11 mouse cellular contexts compared by ENCODE assay signal in the genomic region with DNA sequence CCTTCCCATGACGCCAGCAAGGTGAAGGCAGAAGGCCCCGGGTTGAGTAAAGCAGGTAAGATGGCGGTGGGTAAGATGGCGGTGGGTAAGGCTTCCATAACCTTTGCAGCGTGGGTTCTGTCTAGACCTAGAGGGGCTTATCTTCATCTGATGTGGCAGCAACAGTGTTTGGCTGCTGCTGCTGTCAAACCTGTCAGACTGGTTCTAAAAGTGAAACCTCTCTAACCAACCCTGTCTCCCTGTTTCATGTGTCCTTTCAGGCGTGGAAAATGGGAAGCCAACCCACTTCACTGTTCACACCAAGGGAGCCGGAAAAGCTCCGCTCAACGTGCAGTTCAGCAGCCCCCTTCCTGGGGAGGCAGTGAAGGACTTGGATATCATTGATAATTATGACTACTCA.
DNase-seq lines count a peak whose midpoint lies in the region; ATAC-seq and TF ChIP-seq lines count a peak whose summit lies in the region.
"Had no signal": no experiment of that assay in that cellular context is flagged by ENCODE, and none has a peak within 500 bp of the region (broad histone marks: within the 10 kb centered on the region; RNA-seq: fewer than 3 reads in every experiment).

No protein-coding gene starts in this region.

- no peak for TF ChIP-seq CTCF in midbrain, postnatal 0 days (IDR thresholded peaks at IDR 0.05)

- H3K4me2 ChIP-seq in embryonic facial prominence, embryonic 11.5 days (ENCODE audit: low read depth, low read length), result no peak overlapping the region
- H3K4me2 ChIP-seq in limb, embryonic 13.5 days (replicated peaks), result peak overlapping the region; percentile 23; the same call in 1 of the 2 replicates
- no peak overlapping the region for H3K4me2 ChIP-seq in neural tube, embryonic 15.5 days
- no peak overlapping the region for H3K4me2 ChIP-seq in midbrain, postnatal 0 days (ENCODE audit: low read depth, low read length, poor library complexity, severe bottlenecking)

- no peak overlapping the region for H3K4me3 ChIP-seq in embryonic facial prominence, embryonic 11.5 days (ENCODE audit: low read depth, low read length)
- no peak overlapping the region for H3K4me3 ChIP-seq in embryonic facial prominence, embryonic 10.5 days
- no peak overlapping the region for H3K4me3 ChIP-seq in limb, embryonic 13.5 days
- no peak overlapping the region for H3K4me3 ChIP-seq in neural tube, embryonic 15.5 days (replicated peaks)
- no peak overlapping the region for H3K4me3 ChIP-seq in midbrain, postnatal 0 days (ENCODE audit: low read depth, low read length)

- DNase-seq in embryonic facial prominence, embryonic 11.5 days (ENCODE audit: low spot score), result peak; percentile 50
- no peak for DNase-seq in embryonic facial prominence, embryonic 10.5 days (ENCODE audit: low spot score)
- peak; percentile 47 to 69 for DNase-seq in kidney, adult 8-10 months
- DNase-seq in T-cell, adult 2 months (ENCODE audit: low spot score), result no peak
- no peak for DNase-seq in c-Kit-positive CD71-positive TER-119-positive erythroid progenitor cells, embryonic 14.5 days (ENCODE audit: low spot score)
- DNase-seq in midbrain, postnatal 0 days (ENCODE audit: low spot score), result no peak
- DNase-seq: adrenal gland, adult 2 months; forebrain, postnatal 0 days had no signal

- no peak for ATAC-seq in embryonic facial prominence, embryonic 11.5 days (replicated peaks; ENCODE audit: insufficient number of reproducible peaks, low FRiP score, low TSS enrichment, low read depth)
- no peak for ATAC-seq in limb, embryonic 13.5 days (ENCODE audit: low FRiP score, low read depth)
- no peak for ATAC-seq in neural tube, embryonic 15.5 days (ENCODE audit: low FRiP score)
- no peak for ATAC-seq in midbrain, postnatal 0 days (ENCODE audit: low FRiP score)
- ATAC-seq: forebrain, postnatal 0 days had no signal

- no peaks in the 10 kb centered on the region for H3K27me3 ChIP-seq in embryonic facial prominence, embryonic 11.5 days (ENCODE audit: control insufficient read depth, insufficient read depth, low read length)
- H3K27me3 ChIP-seq in embryonic facial prominence, embryonic 10.5 days (replicated peaks; ENCODE audit: low read depth, poor library complexity, severe bottlenecking), result no peaks in the 10 kb centered on the region
- H3K27me3 ChIP-seq in limb, embryonic 13.5 days, result no peaks in the 10 kb centered on the region
- H3K27me3 ChIP-seq in neural tube, embryonic 15.5 days (replicated peaks), result no peaks in the 10 kb centered on the region
- no peaks in the 10 kb centered on the region for H3K27me3 ChIP-seq in midbrain, postnatal 0 days (ENCODE audit: insufficient read depth, low read length)

- no peak overlapping the region for H3K27ac ChIP-seq in embryonic facial prominence, embryonic 11.5 days (replicated peaks; ENCODE audit: low read depth, low read length)
- no peak overlapping the region for H3K27ac ChIP-seq in embryonic facial prominence, embryonic 10.5 days (replicated peaks)
- H3K27ac ChIP-seq in limb, embryonic 13.5 days, result peak overlapping the region; percentile 92
- peak overlapping the region; percentile 23; the same call in 1 of the 2 replicates for H3K27ac ChIP-seq in neural tube, embryonic 15.5 days (replicated peaks)
- H3K27ac ChIP-seq in midbrain, postnatal 0 days (ENCODE audit: low read depth, low read length), result no peak overlapping the region

- peaks cover 2% of the 10 kb centered on the region; the same call in 1 of the 2 replicates for H3K36me3 ChIP-seq in embryonic facial prominence, embryonic 11.5 days (replicated peaks; ENCODE audit: control insufficient read depth, insufficient read depth, low read depth, low read length)
- peaks cover 86% of the 10 kb centered on the region for H3K36me3 ChIP-seq in embryonic facial prominence, embryonic 10.5 days (replicated peaks)
- H3K36me3 ChIP-seq in limb, embryonic 13.5 days, result peaks cover 67% of the 10 kb centered on the region
- peaks cover 61% of the 10 kb centered on the region for H3K36me3 ChIP-seq in neural tube, embryonic 15.5 days
- H3K36me3 ChIP-seq in midbrain, postnatal 0 days (ENCODE audit: insufficient read depth, low read length), result peaks cover 47% of the 10 kb centered on the region
- H3K36me3 ChIP-seq: G1E had no signal

- no peaks in the 10 kb centered on the region for H3K9me3 ChIP-seq in embryonic facial prominence, embryonic 11.5 days (replicated peaks; ENCODE audit: control insufficient read depth, low read length)
- H3K9me3 ChIP-seq in embryonic facial prominence, embryonic 10.5 days, result no peaks in the 10 kb centered on the region
- no peaks in the 10 kb centered on the region for H3K9me3 ChIP-seq in limb, embryonic 13.5 days
- no peaks in the 10 kb centered on the region for H3K9me3 ChIP-seq in neural tube, embryonic 15.5 days (replicated peaks)
- no peaks in the 10 kb centered on the region for H3K9me3 ChIP-seq in midbrain, postnatal 0 days (ENCODE audit: low read length)
- H3K9me3 ChIP-seq: G1E had no signal

- no peaks in the 10 kb centered on the region for H3K4me1 ChIP-seq in embryonic facial prominence, embryonic 11.5 days (ENCODE audit: control insufficient read depth, insufficient read depth, low read length)
- 0 out of 2 replicates have a peak, but pooled peaks cover 8% of the 10 kb centered on the region for H3K4me1 ChIP-seq in embryonic facial prominence, embryonic 10.5 days
- H3K4me1 ChIP-seq in limb, embryonic 13.5 days, result peaks cover 64% of the 10 kb centered on the region
- H3K4me1 ChIP-seq in neural tube, embryonic 15.5 days, result peaks cover 26% of the 10 kb centered on the region
- no peaks in the 10 kb centered on the region for H3K4me1 ChIP-seq in midbrain, postnatal 0 days (ENCODE audit: insufficient read depth, low read length)

- 87% methylated on average over 9 of the region's 9 CpGs for WGBS in embryonic facial prominence, embryonic 11.5 days
- WGBS in embryonic facial prominence, embryonic 10.5 days, result 88% methylated on average over 9 of the region's 9 CpGs
- WGBS in limb, embryonic 13.5 days, result 62% methylated on average over 9 of the region's 9 CpGs
- 91% methylated on average over 9 of the region's 9 CpGs for WGBS in neural tube, embryonic 15.5 days
- 92% methylated on average over 9 of the region's 9 CpGs for WGBS in midbrain, postnatal 0 days

- H3K9ac ChIP-seq in embryonic facial prominence, embryonic 11.5 days (replicated peaks; ENCODE audit: low read length), result no peak overlapping the region
- no peak overlapping the region for H3K9ac ChIP-seq in limb, embryonic 13.5 days
- no peak overlapping the region for H3K9ac ChIP-seq in neural tube, embryonic 15.5 days (replicated peaks)
- no peak overlapping the region for H3K9ac ChIP-seq in midbrain, postnatal 0 days (replicated peaks; ENCODE audit: low read length, poor library complexity, severe bottlenecking)
- H3K9ac ChIP-seq: forebrain, postnatal 0 days had no signal

Comparison
In these comparisons a context has a peak if more than half of its experiments do, and no peak if none do; other contexts are left out.
1. DNase-seq: peak in embryonic facial prominence, embryonic 11.5 days (single experiment) and kidney, adult 8-10 months (2 of 2); none in embryonic facial prominence, embryonic 10.5 days (single experiment), T-cell, adult 2 months (single experiment), c-Kit-positive CD71-positive TER-119-positive erythroid progenitor cells, embryonic 14.5 days (single experiment) and midbrain, postnatal 0 days (single experiment).
2. H3K27ac ChIP-seq: peak in limb, embryonic 13.5 days (single experiment) and neural tube, embryonic 15.5 days (single experiment); none in embryonic facial prominence, embryonic 11.5 days (single experiment), embryonic facial prominence, embryonic 10.5 days (single experiment) and midbrain, postnatal 0 days (single experiment).